Mouse (Mus musculus) bone marrow, adult 2 months (tissue): ENCODE measurements at regions not wholly inside any gene's neighbourhood (a gene's known extent, or its start where the extent isn't known, plus 50 kb on each side); places are given as distances from the start of the nearest gene placed in this dataset.
"Not testable (repeated sequence)": the region's sequence is repeated elsewhere in the genome, so short reads cannot be mapped to it uniquely, and the experiment has no call there.

ENCODE experiments used
- CTCF ChIP-seq: fragments of 200-500 bp; IDR thresholded peaks from 2 replicates; pipeline ENCODE4 v1.5.1; 2011; ENCODE audit warnings: low read length, control low read depth; ENCODE audit not compliant: control insufficient read depth, insufficient read depth
- POLR2A ChIP-seq: fragments of 200-500 bp; IDR thresholded peaks from 2 replicates; pipeline ENCODE4 v1.6.1; 2011; ENCODE audit warnings: low read depth, mild to moderate bottlenecking, control low read depth, low read length, borderline replicate concordance; ENCODE audit not compliant: control insufficient read depth

- not testable (repeated sequence) for TF ChIP-seq CTCF, POLR2A
Measured at GRCm38 (mm10) chr11:112010848-112011247, 771.2 kb upstream of the Sox9 start.
